Mouse (Mus musculus) embryonic facial prominence, embryonic 15.5 days (tissue): Measurements from ENCODE around the gene H3f3b. TPM values are rescaled to one million over a fixed set of nuclear protein-coding genes. Genes with fewer than 3 reads are reported as not detected.

Experiments
- ATAC-seq: fragments of 200-750 bp; cut with Nextera tagmentation; 2 replicates; pipeline ENCODE4 v1.8.0; 2017; ENCODE audit warnings: low read depth, moderate TSS enrichment; ENCODE audit not compliant: insufficient number of reproducible peaks, low FRiP score, low TSS enrichment
- H3K27ac ChIP-seq: fragments of 300-500 bp; sonication (generic); replicated peaks from 2 replicates; pipeline ENCODE4 v1.5.1; 2015; ENCODE audit warnings: mild to moderate bottlenecking, inconsistent platforms
- H3K27me3 ChIP-seq: fragments of 300-500 bp; sonication (generic); 2 replicates; pipeline ENCODE4 v1.6.1; 2015; ENCODE audit warnings: inconsistent platforms
- H3K36me3 ChIP-seq: fragments of 300-500 bp; sonication (generic); 2 replicates; pipeline ENCODE4 v1.6.1; 2015; ENCODE audit warnings: mild to moderate bottlenecking, inconsistent platforms
- H3K4me1 ChIP-seq: fragments of 300-500 bp; sonication (generic); 2 replicates; pipeline ENCODE4 v1.6.1; 2015; ENCODE audit warnings: inconsistent platforms
- H3K4me2 ChIP-seq: fragments of 300-500 bp; sonication (generic); replicated peaks from 2 replicates; pipeline ENCODE4 v1.6.1; 2015; ENCODE audit warnings: mild to moderate bottlenecking, inconsistent platforms
- H3K4me3 ChIP-seq: fragments of 300-500 bp; sonication (generic); replicated peaks from 2 replicates; pipeline ENCODE4 v1.5.1; 2015; ENCODE audit warnings: mild to moderate bottlenecking, inconsistent platforms
- H3K9ac ChIP-seq: fragments of 300-500 bp; sonication (generic); 2 replicates; pipeline ENCODE4 v1.6.1; 2015; ENCODE audit warnings: inconsistent platforms
- H3K9me3 ChIP-seq: fragments of 300-500 bp; sonication (generic); replicated peaks from 2 replicates; pipeline ENCODE4 v1.6.1; 2016; ENCODE audit warnings: inconsistent platforms
- whole genome bisulfite sequencing: fragments of 180-500 bp; shearing (Covaris S2); methylation state at CpG from one replicate; pipeline ENCODE4 v1.1.7; 2015; 5-methylcytosine and 5-hydroxymethylcytosine counted together
- polyA plus RNA-seq: library from polyadenylated mRNA; unstranded; fragments of >200 nt; fragmentation: Nextera tagmentation; extraction: Ambion mirVana; gene quantifications from 2 replicates; pipeline ENCODE4 v1.2.1, GENCODE M21; 2015

H3f3b gene
- polyA plus RNA-seq, 1 experiment from 2014 or later: 1,738 TPM

DNA sequence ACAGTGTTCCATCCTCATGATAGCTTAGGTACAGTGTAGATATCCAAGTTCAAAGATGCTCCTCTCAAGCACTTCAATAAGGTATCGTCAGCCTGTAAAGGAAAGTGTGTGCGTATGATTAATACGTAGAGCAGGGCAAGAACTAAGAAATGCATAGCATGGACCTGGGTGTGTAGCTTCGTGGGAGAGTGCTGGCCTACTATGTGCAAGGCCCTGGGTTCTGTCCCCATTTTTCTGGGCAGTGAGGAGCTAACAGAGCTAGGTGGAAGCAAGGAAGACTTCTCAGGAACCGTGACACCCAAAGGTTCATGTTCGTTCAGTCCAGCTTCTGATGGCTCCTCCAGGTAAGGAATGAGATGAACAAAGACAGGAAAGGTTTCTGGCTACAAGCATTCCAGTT is 17.4 kb upstream of the H3f3b start:
- H3K27me3 ChIP-seq: no peaks in the 10 kb centered on the region
- H3K36me3 ChIP-seq: peaks cover 68% of the 10 kb centered on the region
- H3K9ac ChIP-seq: no peak overlapping the region
- no peaks in the 10 kb centered on the region; the same call in 1 of the 2 replicates for H3K9me3 ChIP-seq
- ATAC-seq: no peak
- H3K4me1 ChIP-seq: no peaks in the 10 kb centered on the region
- 96% methylated on average over 6 of the region's 6 CpGs for WGBS
- no peak overlapping the region for H3K27ac ChIP-seq
- H3K4me2 ChIP-seq: no peak overlapping the region
- H3K4me3 ChIP-seq: no peak overlapping the region

DNA sequence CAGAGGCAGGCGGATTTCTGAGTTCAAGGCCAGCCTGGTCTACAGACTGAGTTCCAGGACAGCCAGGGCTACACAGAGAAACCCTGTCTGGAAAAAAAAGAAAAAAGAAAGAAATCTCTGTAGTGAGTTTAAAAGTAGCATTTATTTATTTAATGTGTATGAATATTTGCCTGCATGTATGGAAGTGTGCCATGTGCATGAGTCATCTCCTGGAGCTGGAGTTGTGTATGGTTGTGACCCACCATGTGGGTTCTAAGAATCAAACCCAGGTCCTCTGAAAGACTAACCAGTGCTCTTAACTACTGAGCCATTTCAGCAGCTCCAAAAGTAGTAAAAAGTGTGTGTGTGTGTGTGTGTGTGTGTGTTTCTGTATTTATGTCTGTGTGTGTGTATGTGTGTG is 15.5 kb upstream of the H3f3b start:
- H3K4me3 ChIP-seq: no peak overlapping the region
- no peak overlapping the region for H3K9ac ChIP-seq
- H3K36me3 ChIP-seq: peaks cover 66% of the 10 kb centered on the region
- H3K4me1 ChIP-seq: no peaks in the 10 kb centered on the region
- no peak overlapping the region for H3K27ac ChIP-seq
- H3K4me2 ChIP-seq: no peak overlapping the region
- H3K9me3 ChIP-seq: no peaks in the 10 kb centered on the region
- WGBS: 98% methylated on average over 1 of the region's 1 CpGs
- ATAC-seq: no peak
- H3K27me3 ChIP-seq: no peaks in the 10 kb centered on the region

DNA sequence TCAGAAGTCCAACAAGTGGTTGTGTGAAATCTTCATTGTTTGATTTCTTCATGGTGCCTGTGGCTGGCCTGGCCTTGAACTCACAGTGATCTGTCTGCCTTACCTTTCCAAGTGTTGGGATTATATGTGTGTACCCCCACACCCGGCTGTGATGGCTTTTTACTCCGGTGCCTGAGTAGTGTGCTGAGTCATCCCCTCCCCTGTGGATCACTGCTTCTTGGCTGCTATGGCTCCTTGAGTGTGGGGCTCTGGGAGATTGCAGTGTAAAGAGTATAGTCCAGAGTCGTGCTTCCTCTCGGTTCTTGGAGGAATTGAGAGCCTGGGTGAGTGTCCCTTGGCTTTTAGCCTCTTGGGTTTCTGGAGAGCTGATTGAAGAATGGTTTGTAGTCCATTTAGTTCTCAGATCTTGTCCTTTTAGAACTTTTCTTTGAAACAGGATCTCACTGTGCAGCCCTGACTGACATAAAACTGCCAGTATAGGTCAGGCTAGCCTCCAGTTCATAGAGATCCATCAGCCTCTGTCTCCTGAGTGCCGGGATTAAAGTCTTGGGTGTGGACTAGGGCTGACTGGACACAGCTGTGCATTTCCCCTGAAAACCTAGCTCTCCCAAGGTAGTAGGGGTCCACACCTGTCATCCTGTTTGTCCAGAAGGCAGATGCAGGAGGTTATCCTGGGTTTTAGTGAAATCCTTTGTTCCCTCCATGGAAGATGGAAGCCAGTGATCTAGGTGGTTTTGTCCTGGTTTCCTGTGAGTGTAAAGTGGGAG is 14.8 kb upstream of the H3f3b start:
- no peaks in the 10 kb centered on the region for H3K9me3 ChIP-seq
- no peaks in the 10 kb centered on the region for H3K4me1 ChIP-seq
- 75% methylated on average over 5 of the region's 5 CpGs for WGBS
- no peak overlapping the region for H3K27ac ChIP-seq
- no peak overlapping the region for H3K4me3 ChIP-seq
- no peak for ATAC-seq
- no peak overlapping the region for H3K9ac ChIP-seq
- no peak overlapping the region for H3K4me2 ChIP-seq
- peaks cover 64% of the 10 kb centered on the region for H3K36me3 ChIP-seq
- no peaks in the 10 kb centered on the region for H3K27me3 ChIP-seq

DNA sequence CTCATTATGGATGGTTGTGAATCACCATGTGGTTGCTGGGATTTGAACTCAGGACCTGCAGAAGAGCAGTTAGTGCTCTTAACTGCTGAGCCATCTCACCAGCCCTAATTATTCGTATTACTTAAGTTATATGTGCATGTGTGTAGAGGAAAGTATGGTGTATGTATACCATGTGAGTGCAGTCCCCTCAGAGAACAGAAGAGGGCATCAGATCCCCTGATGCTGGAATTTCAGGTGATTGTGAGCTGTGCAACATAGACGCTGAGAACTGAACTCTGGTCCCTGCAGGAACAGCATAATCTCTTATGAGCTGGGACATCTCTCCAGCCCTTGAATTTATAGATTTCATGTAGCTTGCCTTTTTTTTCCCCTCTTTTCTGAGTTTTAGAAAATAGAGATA is 14.1 kb upstream of the H3f3b start:
- Histone ChIP-seq H3K9ac (no peak overlapping the region), H3K4me2 (no peak overlapping the region), H3K4me3 (no peak overlapping the region), H3K4me1 (no peaks in the 10 kb centered on the region), H3K9me3 (no peaks in the 10 kb centered on the region), H3K36me3 (peaks cover 57% of the 10 kb centered on the region), H3K27ac (no peak overlapping the region), H3K27me3 (no peaks in the 10 kb centered on the region)
- ATAC-seq: no peak
- 95% methylated on average over 2 of the region's 2 CpGs for WGBS

DNA sequence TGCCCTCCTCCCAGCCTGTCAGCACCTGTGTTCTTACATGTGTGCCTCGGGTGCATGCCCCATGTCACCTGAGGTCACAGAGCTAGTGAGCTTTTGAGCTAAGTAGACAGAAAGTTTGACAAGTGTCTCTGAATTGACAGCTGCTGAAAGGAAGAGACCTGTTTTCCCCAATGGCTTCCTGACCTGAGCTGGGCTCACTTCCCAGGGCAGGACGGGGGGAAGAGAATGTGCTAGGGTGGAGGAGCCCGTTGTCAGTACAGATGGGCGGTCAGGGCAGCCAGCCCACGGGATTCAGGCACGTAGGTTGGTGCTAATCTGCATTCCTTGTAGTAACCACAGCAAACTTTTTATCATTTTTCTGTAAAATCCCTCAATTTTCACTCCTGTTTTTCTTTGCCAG is 12.8 kb upstream of the H3f3b start:
- Histone ChIP-seq H3K36me3 (peaks cover 49% of the 10 kb centered on the region), H3K4me2 (no peak overlapping the region), H3K9ac (no peak overlapping the region), H3K4me1 (no peaks in the 10 kb centered on the region), H3K4me3 (no peak overlapping the region), H3K27ac (no peak overlapping the region), H3K9me3 (no peaks in the 10 kb centered on the region), H3K27me3 (no peaks in the 10 kb centered on the region)
- 77% methylated on average over 6 of the region's 6 CpGs for WGBS
- no peak for ATAC-seq

DNA sequence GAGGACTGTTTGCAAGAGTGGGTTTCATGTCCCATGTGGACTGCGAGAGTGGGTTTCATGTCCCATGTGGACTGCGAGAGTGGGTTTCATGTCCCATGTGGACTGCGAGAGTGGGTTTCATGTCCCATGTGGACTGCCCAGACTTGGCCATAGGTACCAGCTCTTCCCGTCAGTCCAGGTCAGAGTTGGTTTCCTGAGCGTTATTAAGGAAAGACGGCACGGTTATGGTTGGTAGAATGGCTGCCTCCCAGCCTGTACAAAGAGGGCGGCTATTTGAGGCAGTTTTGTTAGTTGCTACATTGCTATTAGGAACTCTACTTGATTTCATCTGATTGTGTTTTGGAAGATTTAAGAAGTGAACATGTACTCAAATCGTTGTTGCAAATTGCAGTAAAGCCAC is 10.1 kb upstream of the H3f3b start:
- no peak for ATAC-seq
- WGBS: 88% methylated on average over 9 of the region's 9 CpGs
- Histone ChIP-seq H3K4me2 (no peak overlapping the region), H3K27me3 (no peaks in the 10 kb centered on the region), H3K4me3 (no peak overlapping the region), H3K36me3 (peaks cover 45% of the 10 kb centered on the region), H3K9ac (no peak overlapping the region), H3K27ac (no peak overlapping the region), H3K9me3 (no peaks in the 10 kb centered on the region), H3K4me1 (0 out of 2 replicates have a peak, but pooled peaks cover under 1% of the 10 kb centered on the region)

DNA sequence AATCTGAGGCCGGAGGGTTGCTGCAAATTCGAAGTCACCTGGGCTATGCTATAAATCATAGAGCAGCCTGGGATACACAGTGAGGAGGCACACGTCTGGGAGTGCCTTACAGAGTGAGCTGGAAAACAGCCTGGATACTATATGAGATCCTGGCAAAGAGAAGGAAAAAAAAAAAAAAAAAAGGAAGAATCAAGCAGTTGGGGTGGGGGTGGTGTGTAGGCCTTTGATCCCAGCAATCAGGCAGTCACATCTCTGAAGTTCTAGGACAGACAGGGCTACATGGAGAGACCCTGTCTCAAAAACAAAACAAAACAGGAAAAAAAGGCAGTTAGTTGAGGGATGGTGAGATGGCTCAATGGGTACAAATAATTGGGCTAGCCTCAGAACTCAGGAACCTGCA is 8.9 kb upstream of the H3f3b start:
- no peaks in the 10 kb centered on the region for H3K9me3 ChIP-seq
- peaks cover 9% of the 10 kb centered on the region for H3K4me1 ChIP-seq
- 79% methylated on average over 3 of the region's 3 CpGs for WGBS
- no peak for ATAC-seq
- no peaks in the 10 kb centered on the region for H3K27me3 ChIP-seq
- peaks cover 40% of the 10 kb centered on the region for H3K36me3 ChIP-seq
- no peak overlapping the region for H3K4me3 ChIP-seq
- H3K4me2 ChIP-seq: no peak overlapping the region
- no peak overlapping the region for H3K9ac ChIP-seq
- H3K27ac ChIP-seq: no peak overlapping the region

DNA sequence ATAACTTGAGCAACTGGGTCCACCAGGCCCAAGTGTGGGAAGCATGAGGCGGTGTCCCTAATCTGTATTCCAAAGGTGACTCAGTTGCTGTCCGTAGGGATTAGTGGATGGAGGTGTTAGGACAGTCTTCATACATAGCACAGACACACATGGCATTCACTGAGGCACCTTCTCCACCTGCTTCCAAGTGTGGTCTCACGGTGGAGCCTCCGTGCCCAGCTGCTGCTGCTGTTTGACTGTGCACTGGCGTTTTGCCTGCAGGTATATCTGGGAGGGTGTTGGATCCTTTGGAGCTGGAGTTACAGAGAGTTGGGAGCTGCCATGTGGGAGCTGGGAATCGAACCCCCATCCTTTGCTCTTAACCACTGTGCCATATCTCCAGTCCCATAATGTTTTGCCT is 6.8 kb upstream of the H3f3b start:
- Histone ChIP-seq H3K9me3 (no peaks in the 10 kb centered on the region), H3K27ac (no peak overlapping the region), H3K36me3 (peaks cover 25% of the 10 kb centered on the region), H3K9ac (no peak overlapping the region), H3K4me3 (no peak overlapping the region), H3K27me3 (no peaks in the 10 kb centered on the region), H3K4me1 (peaks cover 15% of the 10 kb centered on the region), H3K4me2 (no peak overlapping the region)
- 95% methylated on average over 6 of the region's 6 CpGs for WGBS
- no peak for ATAC-seq

DNA sequence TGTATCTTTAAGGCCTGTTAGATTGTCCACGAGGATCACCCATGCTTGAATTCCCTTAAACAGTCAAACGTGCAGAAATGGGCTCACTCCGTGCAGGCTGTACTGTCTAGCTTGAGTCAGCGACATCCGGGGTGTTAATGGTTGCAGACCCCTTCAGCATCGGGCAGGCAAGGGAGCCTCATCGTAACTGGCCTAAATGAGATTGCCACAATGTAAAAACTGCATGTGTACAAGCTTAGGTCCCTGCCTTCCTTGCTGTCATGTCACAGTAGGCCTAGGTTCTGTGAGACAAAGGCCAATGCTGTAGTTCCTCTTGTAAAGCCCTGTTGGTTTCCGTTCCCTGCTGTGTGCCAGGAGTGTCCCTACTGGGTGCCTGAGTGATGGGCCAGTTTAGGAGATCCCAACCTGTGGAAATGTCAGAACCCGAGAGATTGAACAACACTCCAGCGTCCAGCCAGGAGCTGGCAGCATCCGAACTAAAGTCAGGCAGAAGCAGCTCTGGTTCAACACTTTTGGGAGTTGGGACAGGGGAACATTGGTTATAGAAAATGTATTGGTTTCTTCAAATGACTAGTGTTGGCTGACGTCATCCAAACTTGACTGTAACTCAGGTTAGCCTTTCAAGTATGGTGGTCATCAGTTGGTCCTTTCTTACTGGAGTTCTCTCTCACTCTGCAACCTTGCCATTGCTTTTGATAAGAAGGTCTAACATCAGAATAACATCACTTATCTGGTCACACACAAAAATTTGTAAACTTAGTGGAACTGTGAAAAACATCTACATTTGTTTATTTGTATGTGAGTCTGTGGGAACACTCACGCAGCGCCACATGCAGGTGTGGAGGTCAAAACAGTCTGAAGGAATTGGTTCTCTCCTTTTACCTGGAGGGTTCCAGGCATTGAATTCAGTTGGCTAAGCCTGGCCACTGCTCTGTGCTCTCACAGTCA is 3.4 kb upstream of the H3f3b start:
- 24% methylated on average over 14 of the region's 14 CpGs for WGBS

DNA sequence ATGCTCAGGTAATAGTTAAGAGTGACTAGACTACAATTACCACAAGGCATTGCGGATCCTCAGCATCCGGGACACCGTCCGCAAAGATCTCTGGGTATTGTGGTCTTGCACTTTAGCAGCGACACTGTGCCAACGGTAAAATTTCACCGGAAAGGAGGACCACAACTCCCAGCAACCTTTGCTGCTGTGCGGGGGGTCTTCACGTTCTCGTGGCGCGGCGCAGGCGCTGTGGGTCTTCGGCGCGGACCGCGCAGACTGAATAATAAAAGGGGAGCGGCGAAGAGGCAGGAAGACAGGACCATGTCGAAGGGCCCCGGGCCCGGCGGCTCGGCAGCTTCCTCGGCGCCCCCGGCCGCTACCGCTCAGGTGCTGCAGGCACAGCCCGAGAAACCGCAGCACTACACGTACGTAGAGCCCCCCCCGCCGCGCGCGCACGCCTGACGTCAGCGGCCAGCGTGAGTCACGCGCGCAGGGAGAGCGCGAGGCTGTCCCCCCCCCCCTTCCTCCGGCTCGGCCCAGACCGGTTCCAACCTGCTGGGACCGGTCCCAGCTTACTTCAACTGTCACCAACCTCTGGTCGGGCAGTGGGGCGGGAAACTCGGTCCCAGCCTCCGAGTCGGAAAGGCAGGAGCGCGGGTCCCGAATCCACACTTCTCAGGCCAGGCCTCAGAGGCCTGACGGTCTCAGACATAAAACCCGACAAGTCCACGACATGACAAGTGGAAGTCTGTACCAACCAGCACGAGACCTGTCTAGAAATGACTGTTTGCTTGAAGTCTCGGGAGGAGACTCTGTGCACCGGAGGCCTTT is 2.5 kb upstream of the H3f3b start, which contains the start of gene Unk:
Gene Unk, plus strand, starts transcription at position 235 of the 810 bp plus-strand sequence.
- H3K27me3 ChIP-seq: no peaks in the 10 kb centered on the region
- ATAC-seq: peak; percentile 94

More for the DNA sequence above, 3.4 kb upstream of the H3f3b start:
- H3K9me3 ChIP-seq: no peaks in the 10 kb centered on the region
- H3K27me3 ChIP-seq: no peaks in the 10 kb centered on the region
- H3K4me3 ChIP-seq: peak overlapping the region; percentile 81
- H3K4me2 ChIP-seq: peak overlapping the region; percentile 79
- peak overlapping the region; percentile 100 for H3K27ac ChIP-seq
- peak overlapping the region; percentile 92 for H3K9ac ChIP-seq
- no peak for ATAC-seq
- peaks cover 15% of the 10 kb centered on the region for H3K4me1 ChIP-seq
- peaks cover 7% of the 10 kb centered on the region; the same call in 1 of the 2 replicates for H3K36me3 ChIP-seq

More for the DNA sequence above, 2.5 kb upstream of the H3f3b start, which contains the start of gene Unk:
- H3K4me3 ChIP-seq: peak within 1 kb of the TSS; percentile 81
- peak within 1 kb of the TSS; percentile 100 for H3K27ac ChIP-seq
- H3K9me3 ChIP-seq: no peaks in the 10 kb centered on the region
- peaks cover 15% of the 10 kb centered on the region for H3K4me1 ChIP-seq
- peaks cover 7% of the 10 kb centered on the region; the same call in 1 of the 2 replicates for H3K36me3 ChIP-seq
- peak within 1 kb of the TSS; percentile 92 for H3K9ac ChIP-seq
- peak within 1 kb of the TSS; percentile 79 for H3K4me2 ChIP-seq
- under 1% methylated on average over 66 of the region's 67 CpGs for WGBS
